Mouse (Mus musculus) gastrocnemius, adult 18-20 months (tissue): ENCODE data around the gene Lbhd2. TPM values are rescaled to one million over a fixed set of nuclear protein-coding genes. Genes with fewer than 3 reads are reported as not detected.
A peak's percentile ranks its signal among the peaks of the same experiment; 100 is the strongest.

Experiments
- DNase-seq: peaks from one replicate; pipeline ENCODE4 v3.0.0; 2021; ENCODE audit warnings: low spot score
- long read RNA-seq, 2 experiments: library from polyadenylated mRNA; stranded (forward); transcript quantifications; one replicate each; pipeline ENCODE4 v2.0.0; 2021
- total RNA-seq, 2 experiments: library from RNA; stranded (reverse); gene quantifications; 2 replicates each; pipeline ENCODE4 v1.2.3; 2021

Lbhd2 gene
- not detected for total RNA-seq
- long read RNA-seq, experiment 1: 0 reads
- long read RNA-seq, experiment 2: 0 reads

- no peak for DNase-seq
Measured at GRCm38 (mm10) chr12:111406622-111407021, at the start of gene Lbhd2. Gene Lbhd2 (plus strand): TSS chr12:111406809.

GRCm38 (mm10) chr12:111360671-111361070 lies 45.9 kb upstream of the Lbhd2 start:
- DNase-seq: no peak

- no peak for DNase-seq
Measured at GRCm38 (mm10) chr12:111361319-111362098, 45.1 kb upstream of the Lbhd2 start.

- DNase-seq: no peak
Measured at GRCm38 (mm10) chr12:111364234-111364633, 42.4 kb upstream of the Lbhd2 start.

- DNase-seq: no peak
Measured at GRCm38 (mm10) chr12:111367065-111367464, 39.5 kb upstream of the Lbhd2 start.

- DNase-seq: no peak
Measured at GRCm38 (mm10) chr12:111370249-111370648, 36.4 kb upstream of the Lbhd2 start.

- no peak for DNase-seq
Measured at GRCm38 (mm10) chr12:111371905-111372304, 34.7 kb upstream of the Lbhd2 start.

GRCm38 (mm10) chr12:111373411-111373810 lies 33.2 kb upstream of the Lbhd2 start:
- no peak for DNase-seq

- no peak for DNase-seq
Measured at GRCm38 (mm10) chr12:111374727-111375126, 31.9 kb upstream of the Lbhd2 start.

- DNase-seq: no peak
Measured at GRCm38 (mm10) chr12:111375559-111375958, 31.1 kb upstream of the Lbhd2 start.

GRCm38 (mm10) chr12:111376053-111376452 lies 30.6 kb upstream of the Lbhd2 start:
- no peak for DNase-seq

- DNase-seq: peak; percentile 50
Measured at GRCm38 (mm10) chr12:111376826-111377331, 29.7 kb upstream of the Lbhd2 start.

GRCm38 (mm10) chr12:111377376-111377973 lies 29.1 kb upstream of the Lbhd2 start, which contains the start of gene Cdc42bpb:
Gene Cdc42bpb (minus strand): TSS chr12:111377718.
- DNase-seq: peak; percentile 93

GRCm38 (mm10) chr12:111377986-111378490 lies 28.6 kb upstream of the Lbhd2 start:
- DNase-seq: no peak

GRCm38 (mm10) chr12:111378812-111379211 lies 27.8 kb upstream of the Lbhd2 start:
- DNase-seq: no peak

GRCm38 (mm10) chr12:111385883-111386641 lies 20.5 kb upstream of the Lbhd2 start:
- DNase-seq: no peak

GRCm38 (mm10) chr12:111386642-111387120 lies 19.9 kb upstream of the Lbhd2 start:
- DNase-seq: peak; percentile 30

GRCm38 (mm10) chr12:111387146-111387545 lies 19.5 kb upstream of the Lbhd2 start:
- no peak for DNase-seq

GRCm38 (mm10) chr12:111394008-111394407 lies 12.6 kb upstream of the Lbhd2 start:
- no peak for DNase-seq

GRCm38 (mm10) chr12:111396997-111397396 lies 9.6 kb upstream of the Lbhd2 start:
- DNase-seq: no peak

GRCm38 (mm10) chr12:111401454-111402184 lies 5.0 kb upstream of the Lbhd2 start:
- DNase-seq: peak; percentile 79
